Mouse (Mus musculus) megakaryocyte progenitor cell, adult 5-6 weeks (primary cell): ENCODE results near the gene Serinc2. TPM values are rescaled to one million over a fixed set of nuclear protein-coding genes. Genes with fewer than 3 reads are reported as not detected.

Experiments
- ATAC-seq: replicated peaks from 2 replicates; pipeline ENCODE4 v1.8.0; 2016; ENCODE audit warnings: mild to moderate bottlenecking, moderate TSS enrichment, inconsistent platforms; ENCODE audit not compliant: poor library complexity
- total RNA-seq, 2 experiments: library from RNA; stranded (forward) in 1 of 2; stranded (reverse) in 1 of 2; fragments of 157-497, 149-512 nt in 1 of 2; fragments of 200-1000 nt in 1 of 2; gene quantifications; 2 replicates each; pipeline versions ENCODE4 v1.2.3 to v1.2.4; 2015 to 2017

Gene Serinc2
- total RNA-seq (2015) (0.07 TPM in 1 of 2 replicates, not detected in the other), total RNA-seq (2017) (not detected in 2 replicates)

DNA sequence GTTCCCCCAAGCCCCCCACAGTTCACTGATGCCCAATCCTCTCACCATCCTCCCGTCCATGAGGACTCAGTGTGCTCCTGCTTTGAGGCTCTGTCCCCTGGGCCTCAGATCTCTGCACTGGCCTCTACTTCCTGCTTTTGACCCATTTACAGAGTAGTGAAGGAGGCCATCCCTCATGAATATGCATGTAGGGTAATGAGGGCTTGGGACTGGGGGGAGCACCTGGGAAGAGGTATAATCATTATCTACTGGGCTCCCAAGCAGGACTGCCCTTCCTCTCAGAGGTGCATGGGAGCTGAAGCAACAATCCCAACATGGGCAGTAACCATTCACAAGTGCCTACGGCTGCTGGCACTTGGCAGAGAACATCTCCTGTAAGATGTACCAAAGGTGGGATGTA is at the start of gene Serinc2:
Serinc2 (minus strand) TSS at position 101 of the 400 bp plus-strand sequence.
- no peak for ATAC-seq

DNA sequence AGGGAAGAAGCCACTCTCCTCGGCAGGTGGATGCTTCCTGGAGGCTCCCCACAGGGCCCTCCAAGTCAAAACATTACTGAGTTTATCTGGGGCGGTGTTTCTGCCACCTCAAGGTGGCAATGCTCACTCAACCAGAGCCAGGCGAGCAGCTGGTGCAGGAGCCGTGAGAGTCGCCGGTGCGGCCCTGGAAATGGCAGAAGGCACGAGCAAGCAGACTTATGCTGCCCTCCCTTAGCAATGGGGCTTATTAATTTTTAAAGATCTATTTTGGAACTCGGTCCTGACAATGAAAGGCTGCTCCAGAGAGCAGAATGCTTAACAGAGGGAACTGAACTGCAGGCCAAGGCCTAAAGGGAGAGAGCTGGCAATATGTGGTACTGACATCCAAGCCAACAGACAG is 48.4 kb upstream of the Serinc2 start:
- no peak for ATAC-seq

DNA sequence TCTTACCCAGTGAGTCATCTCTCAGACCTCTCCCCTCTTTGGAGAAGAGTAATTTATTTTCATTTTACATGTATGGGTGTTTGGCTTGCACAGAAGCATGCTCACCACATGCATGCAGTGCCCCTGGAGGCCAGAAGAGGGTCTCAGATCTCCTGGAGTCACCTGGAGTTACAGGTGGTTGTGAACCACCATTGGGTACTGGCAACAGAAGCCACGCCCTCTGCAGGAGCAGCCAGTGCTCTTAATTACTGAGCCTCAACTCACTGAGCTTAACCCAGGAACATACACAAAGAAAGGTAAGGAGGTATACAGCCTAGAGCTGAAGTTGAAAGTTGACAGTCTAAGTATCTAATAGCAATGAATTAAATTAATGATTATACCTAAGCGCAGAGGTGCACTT is 46.4 kb upstream of the Serinc2 start:
- ATAC-seq, result no peak

DNA sequence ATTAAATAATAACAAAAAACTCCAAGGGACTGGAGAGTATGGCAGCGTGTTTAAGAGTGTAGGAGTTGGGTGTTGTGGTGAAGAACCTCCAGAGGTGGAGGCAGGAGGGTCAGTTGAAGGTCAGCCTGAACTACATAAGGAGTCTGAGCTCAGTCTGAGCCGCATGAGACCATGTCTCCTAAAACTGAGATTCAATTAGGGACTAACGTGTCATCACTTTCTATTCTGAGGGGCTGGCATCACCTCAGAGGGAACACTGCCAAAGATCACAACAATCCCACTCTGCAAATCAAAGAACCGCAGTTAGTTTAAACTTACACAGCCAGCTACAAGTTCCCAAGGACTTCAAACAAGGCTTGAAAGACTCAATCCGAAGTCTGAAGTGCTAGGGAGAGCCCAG is 44.6 kb upstream of the Serinc2 start:
- no peak for ATAC-seq

DNA sequence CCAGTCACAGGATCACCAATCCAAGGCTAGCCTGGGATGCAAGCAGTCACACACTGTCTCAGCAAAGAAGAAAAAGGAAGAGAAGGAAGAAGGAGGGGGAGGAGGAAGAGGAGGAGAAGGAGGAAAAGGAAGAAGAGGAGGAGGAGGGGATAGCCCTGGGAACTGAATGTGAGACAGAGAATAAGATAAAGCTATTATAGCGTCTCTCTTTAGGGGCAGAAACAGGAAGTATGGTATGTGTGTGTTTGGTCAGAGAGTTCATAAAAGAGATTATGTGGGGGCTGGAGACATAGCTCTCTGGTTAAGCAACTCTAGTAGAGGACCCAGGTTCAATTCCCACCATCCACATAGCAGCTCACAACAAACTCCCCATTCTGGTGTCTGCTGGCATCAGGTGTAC is 44.2 kb upstream of the Serinc2 start:
- no peak for ATAC-seq

DNA sequence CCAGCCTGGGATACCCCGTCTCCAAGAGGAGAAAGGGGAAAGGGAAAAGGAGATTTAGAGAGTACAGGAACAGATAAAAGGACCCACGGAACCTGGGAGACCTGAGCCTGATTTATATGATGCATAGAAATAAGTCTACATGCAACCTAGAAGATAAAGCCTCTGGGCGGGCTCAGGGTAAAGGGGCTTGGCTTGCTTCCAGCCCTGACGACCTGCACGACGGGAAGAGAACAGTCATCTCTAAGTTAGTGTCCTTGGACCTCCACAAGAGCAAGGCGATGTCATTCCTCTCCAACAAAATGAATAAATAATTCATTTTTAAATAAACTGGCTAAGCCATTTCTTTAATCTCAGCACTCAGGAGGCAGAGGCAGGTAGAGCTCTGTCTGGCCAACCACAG is 43.6 kb upstream of the Serinc2 start:
- ATAC-seq, result no peak

DNA sequence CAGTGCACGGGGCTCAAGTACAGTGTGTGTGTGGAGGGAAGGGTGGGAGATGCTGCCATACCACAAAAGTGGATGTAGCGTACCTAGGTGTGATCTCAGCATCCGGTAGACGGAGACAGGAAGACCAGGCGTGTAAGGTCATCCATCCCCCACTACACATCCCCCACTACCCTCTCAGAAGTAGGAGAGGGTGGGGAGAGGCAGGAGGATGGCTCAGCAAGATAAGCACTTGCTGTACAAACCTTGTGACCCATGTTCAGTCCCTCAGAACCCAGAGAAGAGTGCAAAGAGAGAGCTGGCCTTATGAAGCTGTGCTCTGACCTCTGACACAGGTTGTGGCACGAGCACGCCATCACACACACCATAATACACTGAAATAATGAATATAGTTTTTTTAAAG is 42.6 kb upstream of the Serinc2 start:
- ATAC-seq, result no peak

DNA sequence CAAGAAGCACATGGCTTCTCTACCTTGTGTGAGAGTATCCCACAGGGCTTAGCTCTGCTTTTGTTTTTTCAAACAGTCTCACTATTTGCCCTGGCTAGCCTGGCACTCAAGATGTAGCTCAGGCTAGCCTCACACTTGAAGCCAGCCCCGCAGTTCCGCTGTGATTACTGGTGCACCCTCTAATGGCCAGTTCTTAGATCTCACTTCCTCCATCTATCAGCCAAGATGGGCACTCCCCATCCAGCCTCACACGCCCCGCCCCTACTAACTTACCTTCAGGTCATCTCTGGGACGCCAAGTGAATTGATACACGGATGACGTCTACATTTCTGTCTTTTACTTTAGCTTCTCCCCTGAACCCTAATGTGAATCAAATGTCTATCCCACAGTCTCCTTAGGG is 40.6 kb upstream of the Serinc2 start:
- ATAC-seq, result no peak

DNA sequence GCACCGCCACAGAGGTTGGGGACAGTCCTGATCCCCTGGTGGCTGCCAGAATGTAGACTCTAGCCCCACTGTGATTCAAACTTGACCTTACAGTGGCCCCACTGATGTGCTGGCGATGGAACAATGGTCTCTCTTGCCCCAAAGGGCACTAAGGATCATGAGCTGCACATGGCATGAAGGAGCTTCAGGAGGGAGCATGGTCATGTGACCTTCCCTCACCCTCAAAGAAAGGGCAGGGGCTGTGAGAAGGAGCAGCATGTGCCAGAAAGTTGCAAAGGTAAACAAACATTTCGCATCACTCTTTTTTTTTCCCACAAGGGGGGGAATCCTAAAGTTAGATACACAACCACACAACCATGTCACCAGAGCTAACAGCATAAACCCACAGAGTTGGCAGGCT is 39.1 kb upstream of the Serinc2 start:
- ATAC-seq, result no peak

DNA sequence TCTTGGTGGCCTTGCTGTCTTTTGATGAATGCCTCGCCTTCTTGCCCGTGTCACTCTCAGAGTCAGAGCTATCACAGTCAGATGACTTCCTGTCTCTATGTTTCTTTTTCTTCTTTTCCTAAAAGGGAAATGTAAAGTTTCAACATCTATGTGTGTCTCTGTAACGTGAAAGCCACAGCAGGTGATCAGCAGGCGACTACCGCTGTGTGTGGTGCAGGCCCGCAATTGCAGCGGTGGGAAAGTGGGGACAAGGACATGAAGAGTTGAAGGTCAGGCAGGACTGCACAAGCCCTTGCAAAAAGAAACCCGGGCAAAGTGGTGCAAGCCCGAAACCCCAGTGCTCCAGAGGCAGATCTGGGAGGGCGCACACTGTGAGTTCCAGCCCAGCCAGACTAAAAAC is 37.7 kb upstream of the Serinc2 start:
- no peak for ATAC-seq

DNA sequence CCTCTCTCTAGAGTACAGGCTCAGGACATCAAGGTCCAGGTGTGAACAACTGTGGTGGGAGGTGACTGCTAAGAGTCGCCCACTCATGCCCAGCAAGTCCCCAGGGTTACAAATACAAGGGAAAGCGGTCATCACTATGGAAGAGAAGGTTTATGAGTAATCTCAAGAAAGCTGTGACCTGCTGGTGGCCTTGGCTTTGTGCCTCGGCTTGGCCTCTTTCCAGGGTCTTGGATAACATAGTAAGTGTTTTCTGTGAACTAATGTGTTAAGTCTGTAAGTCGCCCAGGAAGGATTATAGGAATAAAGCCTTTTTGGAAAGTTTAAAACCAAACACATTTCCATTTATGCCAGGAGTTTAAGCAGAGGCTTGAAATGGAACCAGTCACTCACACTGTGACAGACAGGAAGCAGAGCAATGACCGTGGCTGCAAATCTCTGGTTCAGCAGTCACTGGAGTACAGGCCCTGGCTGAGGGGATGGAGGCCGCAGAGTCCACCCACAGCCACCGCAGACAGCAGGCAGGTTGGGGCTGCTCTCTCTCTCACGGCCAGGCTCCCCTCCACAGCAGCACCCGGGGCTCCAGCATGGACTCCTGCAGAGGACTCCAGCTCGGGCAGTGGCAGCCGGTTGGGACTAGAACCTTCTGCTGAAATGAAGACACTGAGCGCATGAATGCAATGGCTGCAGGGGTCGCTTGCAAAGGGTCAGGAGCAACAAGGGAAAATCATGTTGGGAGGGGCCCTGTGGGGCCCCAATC is 36.9 kb upstream of the Serinc2 start:
- ATAC-seq, result no peak

DNA sequence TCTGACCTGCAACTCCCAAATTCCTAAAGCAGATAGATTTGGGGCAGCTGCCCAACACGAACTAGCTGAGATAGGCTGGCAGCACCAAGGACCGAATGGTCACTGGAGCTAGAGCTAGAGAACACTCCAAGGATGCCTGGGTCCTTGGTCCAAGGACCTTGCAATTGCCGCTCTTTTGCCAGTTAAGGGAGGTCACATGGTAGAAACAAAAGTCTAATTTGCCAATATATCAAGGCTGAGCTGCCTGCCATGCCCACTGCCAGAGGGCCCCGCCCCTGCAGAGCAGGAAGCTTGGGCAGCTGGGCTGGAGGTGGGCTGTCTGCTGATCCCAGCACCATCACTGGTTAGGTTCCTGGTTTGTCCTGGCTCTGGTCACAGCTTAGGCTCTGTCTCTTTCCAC is 34.5 kb upstream of the Serinc2 start:
- no peak for ATAC-seq

DNA sequence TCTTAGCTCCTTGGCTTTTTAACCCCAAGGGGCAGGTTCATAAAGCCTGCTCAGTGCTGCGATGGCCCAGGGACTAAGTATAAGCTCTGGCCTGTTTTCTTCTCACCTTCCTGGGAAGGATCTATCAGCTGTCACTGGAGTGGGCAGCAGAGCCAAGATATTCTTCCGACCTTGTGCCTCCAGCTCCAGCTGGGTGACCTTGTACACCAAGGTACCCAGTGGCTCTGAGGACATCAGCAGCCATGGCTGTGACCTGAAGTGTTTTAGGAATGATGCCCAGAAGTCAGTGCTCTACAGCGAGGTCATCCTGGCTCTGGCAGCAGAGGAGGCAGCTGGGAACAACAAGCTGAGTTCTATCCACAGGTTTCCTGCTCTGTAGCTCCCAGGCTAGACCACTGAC is 33.5 kb upstream of the Serinc2 start:
- no peak for ATAC-seq

DNA sequence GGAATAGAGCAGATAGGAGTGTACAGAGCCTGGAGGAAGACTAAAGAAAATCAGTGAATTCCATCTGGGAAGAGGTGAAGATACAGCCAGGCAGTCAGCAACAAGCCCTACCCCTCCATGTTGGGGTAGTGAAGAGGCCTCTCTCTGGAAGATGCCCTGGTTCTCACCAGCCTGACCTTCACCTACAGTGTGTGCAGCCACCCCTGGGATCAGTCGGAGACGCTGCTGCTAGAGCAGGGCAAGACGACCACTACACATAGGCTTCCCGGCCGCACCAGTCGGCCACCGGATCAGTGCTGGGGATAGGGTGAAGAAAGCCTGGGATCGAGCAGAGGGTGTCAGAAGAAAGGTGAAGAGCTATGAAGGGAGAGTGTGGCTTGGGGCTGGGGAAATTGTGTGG is 30.2 kb upstream of the Serinc2 start:
- ATAC-seq, result no peak

DNA sequence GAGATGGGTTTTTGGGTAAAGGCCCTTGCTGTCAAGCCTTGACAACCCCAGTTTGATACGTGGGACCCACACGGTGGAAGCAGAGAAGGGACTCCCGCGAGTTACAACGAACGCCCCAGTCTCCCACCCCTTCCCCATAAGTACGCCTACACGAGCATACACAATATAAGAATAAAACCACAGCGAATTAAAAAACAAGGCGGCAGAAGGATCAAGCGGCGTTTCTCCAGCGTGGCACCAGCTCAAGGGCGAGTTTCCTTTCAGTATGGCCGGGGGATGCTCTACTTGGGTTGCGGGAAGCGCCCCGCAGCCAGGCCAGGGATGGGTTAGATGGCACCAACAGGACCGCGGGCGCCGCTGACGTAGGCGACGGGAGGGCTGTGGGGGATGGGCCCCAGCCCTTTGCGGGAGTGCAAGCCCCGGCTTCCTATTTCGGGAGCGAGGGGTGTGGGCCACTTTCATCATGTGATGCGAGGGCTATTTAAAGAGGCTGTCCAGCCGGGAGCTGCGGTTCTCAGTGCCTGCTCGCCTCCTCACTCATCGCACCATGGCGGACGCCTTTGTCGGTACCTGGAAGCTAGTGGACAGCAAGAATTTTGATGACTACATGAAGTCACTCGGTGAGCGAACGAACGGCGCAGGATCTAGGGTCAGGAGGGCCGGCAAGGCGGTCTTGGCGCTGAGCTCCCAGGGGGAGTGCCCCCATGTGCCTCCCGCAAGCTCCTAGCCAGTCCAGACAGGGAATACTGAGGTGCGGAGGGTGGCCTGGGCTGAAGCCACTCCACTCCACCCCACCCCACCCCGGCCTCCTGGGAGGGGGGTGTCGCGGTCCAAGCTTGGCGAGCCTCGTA is 29.5 kb upstream of the Serinc2 start, which contains the start of the genes Fabp3 and Gm10570:
Fabp3 (plus strand) TSS at position 365 of the 851 bp plus-strand sequence.
Gm10570 (minus strand) TSS at position 444 of the 851 bp plus-strand sequence.
- ATAC-seq, result peak; percentile 10; the same call in 1 of the 2 replicates

DNA sequence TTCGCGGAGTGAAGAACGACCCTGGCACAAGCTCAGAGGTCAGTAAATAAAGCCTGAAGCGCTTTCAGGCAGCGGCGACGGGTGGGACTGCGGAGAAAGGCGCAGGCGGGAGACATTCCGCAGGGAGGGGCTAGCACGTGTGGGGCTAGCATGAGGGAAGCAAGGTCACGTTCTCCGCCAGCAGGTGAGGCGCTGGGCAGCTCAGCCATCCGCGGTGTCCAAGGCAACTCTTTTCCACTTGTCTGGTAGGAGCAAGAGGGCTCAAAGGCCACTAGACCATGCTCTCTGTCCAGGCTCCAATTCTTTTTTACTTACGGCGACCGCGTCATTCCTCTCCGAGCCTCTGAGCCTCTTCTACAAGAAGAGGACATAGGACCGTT is 28.8 kb upstream of the Serinc2 start:
- peak; percentile 66 for ATAC-seq

DNA sequence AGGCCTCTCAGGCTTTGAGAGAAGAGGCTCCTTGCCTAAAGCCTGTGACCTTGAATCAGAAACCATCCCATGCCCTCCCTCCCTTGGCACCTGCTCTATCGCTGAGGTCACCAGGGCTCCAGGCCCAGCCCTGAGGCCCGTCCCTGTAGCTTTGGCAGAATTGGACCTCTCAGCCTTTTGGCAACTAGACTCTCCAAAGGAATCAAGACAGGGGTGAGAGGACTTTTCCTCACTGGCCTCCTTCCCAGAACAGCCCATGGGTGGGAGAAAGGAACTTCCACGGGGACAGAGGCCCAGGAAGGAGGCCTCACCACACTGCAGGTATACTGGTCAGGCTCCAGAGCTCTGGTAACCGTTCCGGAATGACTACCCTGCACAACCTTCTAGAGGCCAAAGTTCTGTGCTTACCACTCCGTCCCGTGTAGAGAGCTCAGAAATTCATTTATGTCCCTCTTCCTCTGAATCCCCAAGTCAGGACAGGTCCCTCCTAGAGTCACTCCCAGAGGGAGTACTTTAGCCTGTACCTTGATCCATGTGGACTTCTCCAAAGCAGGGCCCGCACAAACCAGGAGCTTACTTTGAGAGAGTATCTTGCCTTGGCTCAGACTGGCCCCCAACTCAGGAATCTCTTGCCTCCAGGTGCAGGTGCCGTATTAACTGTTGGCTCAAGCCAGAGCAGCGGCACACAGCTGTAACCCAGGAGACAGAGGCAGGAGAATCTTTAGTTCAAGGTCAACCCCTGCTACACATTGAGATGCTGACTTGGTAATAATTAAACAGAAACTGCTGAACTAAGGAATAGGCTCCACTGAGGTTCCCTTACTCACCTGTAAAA is 28.0 kb upstream of the Serinc2 start:
- ATAC-seq, result no peak

DNA sequence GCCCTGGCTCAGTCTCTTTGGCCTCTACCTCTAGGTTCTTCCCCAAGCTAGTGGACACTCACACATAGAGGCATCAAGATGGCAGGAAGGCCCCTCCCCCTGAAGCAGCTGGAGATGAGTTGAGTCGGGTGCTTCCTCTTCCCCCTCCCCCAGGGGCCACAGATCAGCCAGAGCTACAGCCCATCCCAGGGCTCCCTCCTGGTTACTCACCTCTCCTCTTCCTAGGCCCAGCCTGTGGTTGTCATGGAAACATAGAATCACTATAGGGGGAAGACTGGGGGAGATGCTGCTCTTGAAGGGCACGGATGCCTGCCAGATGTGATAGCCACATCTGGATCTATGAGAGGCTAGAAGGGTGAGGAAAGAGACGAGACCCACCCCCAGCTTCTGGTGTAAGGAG is 25.7 kb upstream of the Serinc2 start:
- no peak for ATAC-seq

DNA sequence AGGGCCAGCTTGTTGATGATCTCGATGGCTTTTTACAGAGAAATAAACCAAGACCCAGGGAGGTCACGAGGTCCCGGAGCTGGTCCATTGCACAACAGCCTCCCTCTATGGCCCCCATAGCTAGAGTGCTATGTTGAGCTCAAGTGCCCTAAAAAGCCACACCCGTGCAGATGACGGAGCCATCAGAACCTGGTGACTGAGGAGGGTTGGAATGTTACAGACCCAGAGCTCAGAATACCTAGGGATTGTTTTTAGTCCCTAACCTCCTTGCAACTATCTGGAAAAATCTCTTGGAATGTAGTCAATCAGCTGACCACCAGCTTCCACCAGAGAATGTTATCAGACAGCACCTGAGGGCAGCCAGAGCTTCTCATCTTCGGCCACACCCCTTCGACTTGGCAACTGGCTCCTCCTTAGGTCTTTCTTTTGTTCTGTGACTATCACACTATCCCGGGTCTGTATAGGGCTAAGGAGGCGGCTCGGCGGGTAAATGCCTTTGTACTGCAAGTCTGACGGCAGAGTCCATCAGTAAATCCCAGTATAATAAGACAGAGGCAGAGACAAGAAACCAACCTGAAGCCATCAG is 23.4 kb upstream of the Serinc2 start:
- ATAC-seq, result peak; percentile 63

DNA sequence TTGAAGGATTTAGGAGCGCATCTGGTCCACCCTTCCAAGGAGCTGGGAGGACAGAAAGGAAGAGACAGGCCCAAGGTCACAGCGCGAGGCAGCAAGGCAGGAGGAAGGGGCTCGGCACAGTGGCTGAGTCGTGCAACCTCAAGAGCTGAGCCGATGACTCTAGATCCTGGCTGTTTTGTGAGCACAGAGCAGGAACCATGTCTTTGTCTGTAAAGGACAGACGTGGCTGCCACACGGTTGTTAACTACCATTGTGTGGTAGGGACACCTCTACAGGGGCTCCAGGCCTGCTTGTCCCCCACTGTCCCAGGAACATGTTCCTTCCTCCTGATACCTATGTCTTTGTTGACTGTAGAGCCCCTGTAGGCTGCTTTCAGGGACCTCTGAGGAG is 20.6 kb upstream of the Serinc2 start:
- ATAC-seq, result no peak
